Mouse (Mus musculus) MEL (cell line): ENCODE data around the gene Retreg1. TPM values are rescaled to one million over a fixed set of nuclear protein-coding genes. Genes with fewer than 3 reads are reported as not detected.

Experiments
- DNase-seq: peaks from one replicate; pipeline ENCODE4 v3.0.0; 2011; ENCODE audit warnings: low read depth, low spot score
- H3K27ac ChIP-seq: 2 replicates; pipeline ENCODE4 v1.5.1; 2012; ENCODE audit warnings: low read depth, mild to moderate bottlenecking, control low read depth, low read length, moderate library complexity; ENCODE audit not compliant: control insufficient read depth
- H3K27me3 ChIP-seq, 2 experiments: fragments of 150-350 bp in 1 of 2; sonication (generic) in 1 of 2; 2 replicates each; pipeline ENCODE4 v1.6.1; 2012; ENCODE audit warnings: low read length in 2 of 2, mild to moderate bottlenecking in 2 of 2, improper control_type of control experiment in 1 of 2, moderate library complexity in 1 of 2; ENCODE audit not compliant: insufficient read depth in 2 of 2, control insufficient read depth in 1 of 2
- H3K36me3 ChIP-seq, 2 experiments: 2 replicates each; pipeline ENCODE4 v1.6.1; 2012 to 2014; ENCODE audit warnings: low read length in 2 of 2, improper control_type of control experiment in 1 of 2, inconsistent platforms in 1 of 2, mild to moderate bottlenecking in 1 of 2; ENCODE audit not compliant: insufficient read depth in 2 of 2, control insufficient read depth in 1 of 2
- H3K4me1 ChIP-seq, 2 experiments: fragments of 150-350 bp in 1 of 2; sonication (generic) in 1 of 2; 2 replicates each; pipeline ENCODE4 v1.6.1; 2012; ENCODE audit warnings: low read length in 2 of 2, improper control_type of control experiment in 1 of 2, mild to moderate bottlenecking in 1 of 2; ENCODE audit not compliant: insufficient read depth in 2 of 2, control insufficient read depth in 1 of 2
- H3K4me3 ChIP-seq, 2 experiments: fragments of 150-350 bp in 1 of 2; sonication (generic) in 1 of 2; 2 replicates each; pipeline ENCODE4 v1.5.1; 2012; ENCODE audit warnings: low read depth in 2 of 2, low read length in 2 of 2, mild to moderate bottlenecking in 2 of 2, moderate library complexity in 2 of 2, control low read depth in 1 of 2, improper control_type of control experiment in 1 of 2; ENCODE audit not compliant: control insufficient read depth in 1 of 2, insufficient read depth in 1 of 2
- H3K79me2 ChIP-seq: 2 replicates; pipeline ENCODE4 v1.6.1; 2012; ENCODE audit warnings: mild to moderate bottlenecking, low read length, moderate library complexity; ENCODE audit not compliant: control insufficient read depth, poor library complexity, insufficient read depth
- H3K9ac ChIP-seq: 2 replicates; pipeline ENCODE4 v1.6.1; 2012; ENCODE audit warnings: low read depth, mild to moderate bottlenecking, control low read depth, low read length, moderate library complexity; ENCODE audit not compliant: control insufficient read depth, poor library complexity, severe bottlenecking
- H3K9me3 ChIP-seq: fragments of 150-350 bp; sonication (generic); replicated peaks from 2 replicates; pipeline ENCODE4 v1.6.1; 2012; ENCODE audit warnings: mild to moderate bottlenecking, low read length, improper control_type of control experiment, moderate library complexity; ENCODE audit not compliant: insufficient read depth
- BHLHE40 ChIP-seq: IDR thresholded peaks from 2 replicates; pipeline ENCODE4 v1.6.1; 2012; ENCODE audit warnings: low read depth, mild to moderate bottlenecking, inconsistent platforms, low read length, improper control_type of control experiment, borderline replicate concordance
- CHD1 ChIP-seq: IDR thresholded peaks from 2 replicates; pipeline ENCODE4 v1.6.1; 2012; ENCODE audit warnings: low read depth, mild to moderate bottlenecking, inconsistent platforms, low read length, improper control_type of control experiment
- E2F4 ChIP-seq: IDR thresholded peaks from 2 replicates; pipeline ENCODE4 v1.6.1; 2011; ENCODE audit warnings: low read depth, low read length, improper control_type of control experiment, borderline replicate concordance
- ELF1 ChIP-seq: IDR thresholded peaks from 2 replicates; pipeline ENCODE4 v1.6.1; 2014; ENCODE audit warnings: low read depth, mild to moderate bottlenecking, inconsistent platforms, low read length, improper control_type of control experiment, moderate library complexity
- EP300 ChIP-seq, 2 experiments: IDR thresholded peaks; 2 replicates each; pipeline ENCODE4 v1.6.1; 2011; ENCODE audit warnings: improper control_type of control experiment in 2 of 2, low read length in 2 of 2, low read depth in 1 of 2, mild to moderate bottlenecking in 1 of 2
- ETS1 ChIP-seq: IDR thresholded peaks from 2 replicates; pipeline ENCODE4 v1.6.1; 2012; ENCODE audit warnings: low read depth, mild to moderate bottlenecking, inconsistent platforms, low read length, improper control_type of control experiment, moderate library complexity
- GABPA ChIP-seq: IDR thresholded peaks from 2 replicates; pipeline ENCODE4 v1.6.1; 2012; ENCODE audit warnings: low read depth, mild to moderate bottlenecking, inconsistent platforms, low read length, improper control_type of control experiment, moderate library complexity
- HCFC1 ChIP-seq: IDR thresholded peaks from 2 replicates; pipeline ENCODE4 v1.6.1; 2012; ENCODE audit warnings: low read depth, mild to moderate bottlenecking, inconsistent platforms, low read length, improper control_type of control experiment, moderate library complexity
- JUND ChIP-seq: IDR thresholded peaks from 2 replicates; pipeline ENCODE4 v1.6.1; 2011; ENCODE audit warnings: low read depth, mild to moderate bottlenecking, improper control_type of control experiment, low read length
- MAX ChIP-seq: IDR thresholded peaks from 2 replicates; pipeline ENCODE4 v1.6.1; 2011; ENCODE audit warnings: low read length, improper control_type of control experiment
- MYC ChIP-seq: IDR thresholded peaks from 2 replicates; pipeline ENCODE4 v1.6.1; 2011; ENCODE audit warnings: low read depth, mild to moderate bottlenecking, low read length, improper control_type of control experiment, moderate library complexity
- POLR2AphosphoS2 ChIP-seq: IDR thresholded peaks from 2 replicates; pipeline ENCODE4 v1.6.1; 2011; ENCODE audit warnings: low read length, improper control_type of control experiment
- RCOR1 ChIP-seq: IDR thresholded peaks from 2 replicates; pipeline ENCODE4 v1.6.1; 2012; ENCODE audit warnings: low read depth, mild to moderate bottlenecking, inconsistent platforms, low read length, improper control_type of control experiment
- SMC3 ChIP-seq: IDR thresholded peaks from 2 replicates; pipeline ENCODE4 v1.6.1; 2011; ENCODE audit warnings: low read depth, low read length, improper control_type of control experiment
- UBTF ChIP-seq: IDR thresholded peaks from 2 replicates; pipeline ENCODE4 v1.6.1; 2012; ENCODE audit warnings: low read depth, mild to moderate bottlenecking, inconsistent platforms, low read length, improper control_type of control experiment, moderate library complexity, borderline replicate concordance; ENCODE audit not compliant: insufficient read depth
- USF2 ChIP-seq, 2 experiments: IDR thresholded peaks; 2 replicates each; pipeline ENCODE4 v1.6.1; 2011 to 2012; ENCODE audit warnings: improper control_type of control experiment in 2 of 2, low read length in 2 of 2, borderline replicate concordance in 1 of 2, inconsistent platforms in 1 of 2, low read depth in 1 of 2, mild to moderate bottlenecking in 1 of 2; ENCODE audit not compliant: insufficient read depth in 1 of 2
- ZKSCAN1 ChIP-seq: IDR thresholded peaks from 2 replicates; pipeline ENCODE4 v1.6.1; 2012; ENCODE audit warnings: low read depth, mild to moderate bottlenecking, inconsistent platforms, low read length, improper control_type of control experiment, moderate library complexity
- polyA plus RNA-seq, 2 experiments: library from polyadenylated mRNA; stranded (reverse) in 1 of 2; unstranded in 1 of 2; fragments of >175 nt in 1 of 2; fragments of >200 nt in 1 of 2; gene quantifications; 2 replicates each; pipeline versions ENCODE4 v1.2.1 to v1.2.4; 2012; ENCODE audit warnings: low replicate concordance in 2 of 2, low read depth in 1 of 2; ENCODE audit not compliant: insufficient read length in 2 of 2, insufficient read depth in 1 of 2, missing spikeins in 1 of 2
- total RNA-seq: library from RNA; depleted of rRNA; stranded (reverse); fragments of 300-350 nt; gene quantifications from 2 replicates; pipeline ENCODE4 v1.2.3, GENCODE M21; 2012

Retreg1 gene
- total and polyA plus RNA-seq, 3 experiments = 3.1 to 7.6 TPM; not detected in 1

GRCm38 (mm10) chr15:25797888-25798287 lies 45.1 kb upstream of the Retreg1 start:
- Histone ChIP-seq H3K36me3 (no peaks in the 10 kb centered on the region), H3K4me3 (no peak overlapping the region), H3K79me2 (no peaks in the 10 kb centered on the region), H3K9me3 (no peaks in the 10 kb centered on the region), H3K27ac (no peak overlapping the region), H3K27me3 (no peaks in the 10 kb centered on the region; a peak in 1 of 4 replicates), H3K4me1 (no peaks in the 10 kb centered on the region), H3K9ac (no peak overlapping the region)
- TF ChIP-seq HCFC1 (no peak), POLR2AphosphoS2 (no peak), RCOR1 (no peak), CHD1 (no peak), EP300 (IDR thresholded peaks at IDR 0.05; ENCODE audit: low read depth in 1 of 2, low read length in 2 of 2) (no peak)
- no peak for DNase-seq

GRCm38 (mm10) chr15:25801726-25802125 lies 41.3 kb upstream of the Retreg1 start:
- no peak overlapping the region for H3K4me3 ChIP-seq
- H3K27ac ChIP-seq = no peak overlapping the region
- no peak for TF ChIP-seq EP300 (IDR thresholded peaks at IDR 0.05; ENCODE audit: low read depth in 1 of 2, low read length in 2 of 2)
- no peak for TF ChIP-seq CHD1
- no peak for TF ChIP-seq BHLHE40
- TF ChIP-seq SMC3 = no peak
- TF ChIP-seq MYC = no peak
- TF ChIP-seq GABPA = no peak
- TF ChIP-seq POLR2AphosphoS2 = no peak
- no peak for TF ChIP-seq UBTF
- TF ChIP-seq USF2 (IDR thresholded peaks at IDR 0.05; ENCODE audit: borderline replicate concordance in 1 of 2, insufficient read depth in 1 of 2, low read depth in 1 of 2, low read length in 2 of 2) = no peak
- TF ChIP-seq ZKSCAN1 = no peak
- no peak for TF ChIP-seq ELF1
- TF ChIP-seq JUND = no peak
- no peak for TF ChIP-seq ETS1
- no peak for TF ChIP-seq MAX
- TF ChIP-seq E2F4 = no peak
- no peaks in the 10 kb centered on the region for H3K27me3 ChIP-seq
- no peaks in the 10 kb centered on the region for H3K4me1 ChIP-seq
- H3K36me3 ChIP-seq = no peaks in the 10 kb centered on the region
- no peak for DNase-seq
- H3K79me2 ChIP-seq = no peaks in the 10 kb centered on the region
- H3K9ac ChIP-seq = no peak overlapping the region
- no peaks in the 10 kb centered on the region for H3K9me3 ChIP-seq
